In the genomic region with DNA sequence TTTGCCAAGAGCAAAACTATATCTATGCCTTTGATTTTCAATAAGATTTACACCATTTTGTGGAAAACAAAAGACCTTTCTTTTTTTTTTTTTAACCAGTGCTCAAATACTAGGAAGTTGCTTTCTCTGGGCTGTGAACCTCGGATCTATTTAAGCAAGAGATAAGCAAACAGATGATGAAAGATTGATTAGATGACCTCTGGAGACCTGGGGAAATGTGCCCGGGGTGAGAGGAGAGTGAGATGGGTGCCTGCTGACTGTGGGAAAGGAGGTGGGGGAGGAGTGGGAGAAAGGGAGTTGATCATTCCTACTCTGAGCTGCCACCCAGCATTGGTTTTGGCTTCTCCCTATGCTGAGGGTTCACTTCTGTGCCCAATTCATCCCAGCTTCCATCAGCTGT, we compare ENCODE assay signal across 22 mouse cellular contexts.
DNase-seq lines count a peak whose midpoint lies in the region; ATAC-seq and TF ChIP-seq lines count a peak whose summit lies in the region.
"Had no signal": no experiment of that assay in that cellular context is flagged by ENCODE, and none has a peak within 500 bp of the region (broad histone marks: within the 10 kb centered on the region; RNA-seq: fewer than 3 reads in every experiment).

No protein-coding gene starts in this region.

- H3K4me1 ChIP-seq in neural tube, embryonic 11.5 days (ENCODE audit: control insufficient read depth, insufficient read depth, low read length): no peaks in the 10 kb centered on the region
- H3K4me1 ChIP-seq in neural tube, embryonic 15.5 days: no peaks in the 10 kb centered on the region
- no peaks in the 10 kb centered on the region for H3K4me1 ChIP-seq in liver, embryonic 11.5 days (replicated peaks; ENCODE audit: control insufficient read depth, insufficient read depth, low read length)
- H3K4me1 ChIP-seq in liver, embryonic 14.5 days (replicated peaks; ENCODE audit: control insufficient read depth in 2 of 2, insufficient read depth in 2 of 2, low read length in 1 of 2): no peaks in the 10 kb centered on the region
- 0 out of 2 replicates have a peak, but pooled peaks cover 2% of the 10 kb centered on the region for H3K4me1 ChIP-seq in liver, postnatal 0 days (ENCODE audit: insufficient read depth)
- H3K4me1 ChIP-seq in kidney, adult 2 months (ENCODE audit: control insufficient read depth, insufficient read depth, low read length): no peaks in the 10 kb centered on the region
- H3K4me1 ChIP-seq in embryonic facial prominence, embryonic 10.5 days: no peaks in the 10 kb centered on the region
- H3K4me1 ChIP-seq: embryonic facial prominence, embryonic 12.5 days; embryonic facial prominence, embryonic 15.5 days; hindbrain, embryonic 10.5 days; hindbrain, embryonic 13.5 days had no signal

- no peak for TF ChIP-seq CTCF in liver, embryonic 14.5 days (IDR thresholded peaks at IDR 0.05; ENCODE audit: low read depth)
- TF ChIP-seq CTCF in liver, postnatal 0 days (IDR thresholded peaks at IDR 0.05; ENCODE audit: low read depth): no peak
- TF ChIP-seq CTCF in kidney, adult 2 months (conservative IDR thresholded peaks at IDR 0.05; ENCODE audit: insufficient read depth, insufficient read length, low read depth, low read length): no peak

- no peak for TF ChIP-seq EP300 in liver, embryonic 14.5 days (IDR thresholded peaks at IDR 0.05; ENCODE audit: low read depth)
- peak; percentile 62; the same call in 1 of the 2 replicates for TF ChIP-seq EP300 in liver, postnatal 0 days (IDR thresholded peaks at IDR 0.05; ENCODE audit: low read depth)

- ATAC-seq in neural tube, embryonic 11.5 days (ENCODE audit: insufficient read depth, low FRiP score, low TSS enrichment): no peak
- no peak for ATAC-seq in neural tube, embryonic 15.5 days (ENCODE audit: low FRiP score)
- ATAC-seq in liver, embryonic 11.5 days (replicated peaks; ENCODE audit: low FRiP score): 0 out of 2 replicates have a peak, but pooled peaks have one; percentile 34
- no peak for ATAC-seq in liver, embryonic 14.5 days (ENCODE audit: insufficient read depth)
- peak; percentile 95 for ATAC-seq in liver, postnatal 0 days
- ATAC-seq: CD4-positive, CD25-positive, alpha-beta regulatory T cell, adult 4 months; forebrain, embryonic 14.5 days; hindbrain, embryonic 16.5 days had no signal

- 44% methylated on average over 2 of the region's 2 CpGs for WGBS in neural tube, embryonic 11.5 days
- 65% methylated on average over 2 of the region's 2 CpGs for WGBS in neural tube, embryonic 15.5 days
- WGBS in liver, embryonic 11.5 days: 13% methylated on average over 2 of the region's 2 CpGs
- 15% methylated on average over 2 of the region's 2 CpGs for WGBS in liver, embryonic 14.5 days (ENCODE audit: insufficient replicate concordance)
- 9% methylated on average over 2 of the region's 2 CpGs for whole genome bisulfite sequencing in liver, postnatal 0 days (ENCODE audit: insufficient replicate concordance)
- 42% methylated on average over 2 of the region's 2 CpGs for WGBS in kidney, adult 2 months
- 45% methylated on average over 2 of the region's 2 CpGs for WGBS in embryonic facial prominence, embryonic 10.5 days

- H3K27ac ChIP-seq in neural tube, embryonic 11.5 days (ENCODE audit: low read depth, low read length): no peak overlapping the region
- no peak overlapping the region for H3K27ac ChIP-seq in neural tube, embryonic 15.5 days (replicated peaks)
- H3K27ac ChIP-seq in liver, embryonic 11.5 days (ENCODE audit: low read depth, low read length): no peak overlapping the region
- H3K27ac ChIP-seq in liver, embryonic 14.5 days: no peak overlapping the region
- peak overlapping the region; percentile 44; the same call in 1 of the 2 replicates for H3K27ac ChIP-seq in liver, postnatal 0 days (ENCODE audit: low read depth)
- no peak overlapping the region for H3K27ac ChIP-seq in kidney, adult 2 months (ENCODE audit: insufficient read depth, low read depth, low read length)
- no peak overlapping the region for H3K27ac ChIP-seq in embryonic facial prominence, embryonic 10.5 days (replicated peaks)
- H3K27ac ChIP-seq: embryonic facial prominence, embryonic 12.5 days; embryonic facial prominence, embryonic 15.5 days; hindbrain, embryonic 10.5 days; hindbrain, embryonic 13.5 days had no signal

- H3K27me3 ChIP-seq in neural tube, embryonic 11.5 days (ENCODE audit: control insufficient read depth, insufficient read depth, low read length): no peaks in the 10 kb centered on the region
- H3K27me3 ChIP-seq in neural tube, embryonic 15.5 days (replicated peaks): no peaks in the 10 kb centered on the region
- H3K27me3 ChIP-seq in liver, embryonic 11.5 days (replicated peaks; ENCODE audit: control insufficient read depth, insufficient read depth, low read length): no peaks in the 10 kb centered on the region
- H3K27me3 ChIP-seq in liver, embryonic 14.5 days (ENCODE audit: control insufficient read depth, insufficient read depth, low read length): no peaks in the 10 kb centered on the region
- H3K27me3 ChIP-seq in liver, postnatal 0 days (ENCODE audit: insufficient read depth, low read length): no peaks in the 10 kb centered on the region
- H3K27me3 ChIP-seq in kidney, adult 2 months (replicated peaks; ENCODE audit: control insufficient read depth, insufficient read depth, low read length): no peaks in the 10 kb centered on the region
- no peaks in the 10 kb centered on the region for H3K27me3 ChIP-seq in embryonic facial prominence, embryonic 10.5 days (replicated peaks; ENCODE audit: low read depth, poor library complexity, severe bottlenecking)
- H3K27me3 ChIP-seq: embryonic facial prominence, embryonic 12.5 days; embryonic facial prominence, embryonic 15.5 days; hindbrain, embryonic 13.5 days had no signal

- no peaks in the 10 kb centered on the region for H3K36me3 ChIP-seq in neural tube, embryonic 11.5 days (ENCODE audit: control insufficient read depth, insufficient read depth, low read length)
- H3K36me3 ChIP-seq in neural tube, embryonic 15.5 days: no peaks in the 10 kb centered on the region
- no peaks in the 10 kb centered on the region for H3K36me3 ChIP-seq in liver, embryonic 11.5 days (ENCODE audit: control insufficient read depth, insufficient read depth, low read length)
- H3K36me3 ChIP-seq in liver, embryonic 14.5 days (replicated peaks; ENCODE audit: control insufficient read depth, insufficient read depth, low read depth): no peaks in the 10 kb centered on the region
- H3K36me3 ChIP-seq in liver, postnatal 0 days (replicated peaks; ENCODE audit: insufficient read depth, low read length): no peaks in the 10 kb centered on the region
- no peaks in the 10 kb centered on the region for H3K36me3 ChIP-seq in kidney, adult 2 months (ENCODE audit: control insufficient read depth, insufficient read depth, low read length)
- H3K36me3 ChIP-seq in embryonic facial prominence, embryonic 10.5 days (replicated peaks): no peaks in the 10 kb centered on the region
- H3K36me3 ChIP-seq: embryonic facial prominence, embryonic 12.5 days; embryonic facial prominence, embryonic 15.5 days; hindbrain, embryonic 10.5 days; hindbrain, embryonic 13.5 days had no signal

- no peak for TF ChIP-seq POLR2A in kidney, adult 2 months (IDR thresholded peaks at IDR 0.05; ENCODE audit: low read depth, low read length)

- H3K4me2 ChIP-seq in neural tube, embryonic 11.5 days (ENCODE audit: low read depth): no peak overlapping the region
- H3K4me2 ChIP-seq in neural tube, embryonic 15.5 days: no peak overlapping the region
- H3K4me2 ChIP-seq in liver, embryonic 11.5 days: no peak overlapping the region
- H3K4me2 ChIP-seq in liver, embryonic 14.5 days (ENCODE audit: low read depth): no peak overlapping the region
- no peak overlapping the region for H3K4me2 ChIP-seq in liver, postnatal 0 days (ENCODE audit: low read depth, low read length)
- H3K4me2 ChIP-seq: embryonic facial prominence, embryonic 12.5 days; embryonic facial prominence, embryonic 15.5 days; heart, embryonic 11.5 days; hindbrain, embryonic 13.5 days had no signal

- no peaks in the 10 kb centered on the region for H3K9me3 ChIP-seq in neural tube, embryonic 11.5 days (ENCODE audit: control insufficient read depth, low read length)
- no peaks in the 10 kb centered on the region for H3K9me3 ChIP-seq in neural tube, embryonic 15.5 days (replicated peaks)
- no peaks in the 10 kb centered on the region for H3K9me3 ChIP-seq in liver, embryonic 11.5 days (ENCODE audit: control insufficient read depth, low read length)
- H3K9me3 ChIP-seq in liver, embryonic 14.5 days (ENCODE audit: control insufficient read depth, low read length): no peaks in the 10 kb centered on the region
- no peaks in the 10 kb centered on the region for H3K9me3 ChIP-seq in liver, postnatal 0 days (ENCODE audit: low read length)
- no peaks in the 10 kb centered on the region for H3K9me3 ChIP-seq in embryonic facial prominence, embryonic 10.5 days
- H3K9me3 ChIP-seq: embryonic facial prominence, embryonic 12.5 days; embryonic facial prominence, embryonic 15.5 days; hindbrain, embryonic 10.5 days; hindbrain, embryonic 13.5 days had no signal

- no peak overlapping the region for H3K9ac ChIP-seq in neural tube, embryonic 11.5 days (ENCODE audit: low read length)
- H3K9ac ChIP-seq in neural tube, embryonic 15.5 days (replicated peaks): no peak overlapping the region
- H3K9ac ChIP-seq in liver, embryonic 11.5 days (ENCODE audit: low read depth, low read length): no peak overlapping the region
- H3K9ac ChIP-seq in liver, embryonic 14.5 days (replicated peaks): no peak overlapping the region
- H3K9ac ChIP-seq in liver, postnatal 0 days (replicated peaks): no peak overlapping the region
- H3K9ac ChIP-seq: embryonic facial prominence, embryonic 12.5 days; embryonic facial prominence, embryonic 15.5 days; hindbrain, embryonic 13.5 days had no signal

- no peak overlapping the region for H3K4me3 ChIP-seq in neural tube, embryonic 11.5 days (ENCODE audit: low read depth, low read length)
- no peak overlapping the region for H3K4me3 ChIP-seq in neural tube, embryonic 15.5 days (replicated peaks)
- no peak overlapping the region for H3K4me3 ChIP-seq in liver, embryonic 11.5 days (ENCODE audit: low read depth, low read length)
- H3K4me3 ChIP-seq in liver, embryonic 14.5 days (ENCODE audit: insufficient read depth in 1 of 2, low read depth in 2 of 2, low read length in 2 of 2): no peak overlapping the region
- no peak overlapping the region for H3K4me3 ChIP-seq in liver, postnatal 0 days (ENCODE audit: low read depth, low read length)
- no peak overlapping the region for H3K4me3 ChIP-seq in kidney, adult 2 months (ENCODE audit: insufficient read depth, low read depth, low read length)
- H3K4me3 ChIP-seq in embryonic facial prominence, embryonic 10.5 days: no peak overlapping the region
- H3K4me3 ChIP-seq: embryonic facial prominence, embryonic 12.5 days; embryonic facial prominence, embryonic 15.5 days; hindbrain, embryonic 10.5 days; hindbrain, embryonic 13.5 days had no signal

- DNase-seq in neural tube, embryonic 11.5 days (ENCODE audit: low spot score): peak; percentile 14
- no peak for DNase-seq in liver, embryonic 11.5 days (ENCODE audit: low spot score)
- DNase-seq in liver, embryonic 14.5 days (ENCODE audit: low read depth in 3 of 3, low spot score in 3 of 3): peak; percentile 6 to 31 (median 17)
- peak; percentile 23 for DNase-seq in liver, postnatal 0 days
- no peak for DNase-seq in adrenal gland, adult 8-10 months
- no peak for DNase-seq in kidney, adult 2 months
- DNase-seq in embryonic facial prominence, embryonic 10.5 days (ENCODE audit: low spot score): no peak
- DNase-seq: adrenal gland, postnatal 14 days; cerebellum, adult 11-12 months; cerebellum, adult 8-10 months; cerebellum, postnatal 14 days; gastrocnemius, postnatal 10 days; gastrocnemius, postnatal 36 days had no signal

Comparison
In these comparisons a context has a peak if more than half of its experiments do, and no peak if none do; other contexts are left out.
1. ATAC-seq: peak in liver, embryonic 11.5 days (single experiment) and liver, postnatal 0 days (single experiment); none in neural tube, embryonic 11.5 days (single experiment), neural tube, embryonic 15.5 days (single experiment) and liver, embryonic 14.5 days (single experiment).
2. DNase-seq: peak in neural tube, embryonic 11.5 days (single experiment), liver, embryonic 14.5 days (3 of 3) and liver, postnatal 0 days (single experiment); none in liver, embryonic 11.5 days (single experiment), adrenal gland, adult 8-10 months (single experiment), kidney, adult 2 months (single experiment) and embryonic facial prominence, embryonic 10.5 days (single experiment).